Mouse (Mus musculus): ENCODE measurements around the gene Gna13.
"Not testable (repeated sequence)": the region's sequence is repeated elsewhere in the genome, so short reads cannot be mapped to it uniquely, and the experiment has no call there.

The Gna13 gene

DNA sequence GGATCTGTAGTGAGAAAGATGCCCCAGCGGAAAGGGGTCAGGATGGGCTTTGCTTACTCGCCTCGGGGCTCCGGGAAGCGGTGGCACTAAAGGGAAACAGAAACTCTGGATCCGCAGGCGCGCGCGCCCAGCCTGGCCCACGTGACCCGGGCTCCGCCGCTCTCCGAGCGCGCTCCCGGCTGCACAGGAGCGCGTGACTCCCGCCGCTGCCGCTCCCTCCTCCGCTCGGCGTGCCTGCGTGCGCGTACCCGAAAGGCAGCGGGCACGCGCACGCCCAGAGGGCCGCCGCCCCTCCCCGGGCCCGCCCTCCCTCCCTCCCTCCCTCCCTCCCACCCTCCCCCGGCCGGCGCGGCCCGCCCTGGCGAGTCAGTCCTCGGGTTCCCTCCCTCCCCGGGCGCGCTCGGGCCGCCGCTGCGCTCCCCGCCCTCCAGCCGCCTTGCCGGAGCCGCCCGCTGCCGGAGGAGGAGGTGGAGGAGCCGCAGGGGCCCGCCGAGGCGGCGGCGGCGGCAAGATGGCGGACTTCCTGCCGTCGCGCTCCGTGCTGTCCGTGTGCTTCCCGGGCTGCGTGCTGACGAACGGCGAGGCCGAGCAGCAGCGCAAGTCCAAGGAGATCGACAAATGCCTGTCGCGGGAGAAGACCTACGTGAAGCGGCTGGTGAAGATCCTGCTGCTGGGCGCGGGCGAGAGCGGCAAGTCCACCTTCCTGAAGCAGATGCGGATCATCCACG, at the start of gene Gna13:
Gene Gna13 (plus strand): TSS at position 369 of the 728 bp plus-strand sequence.
- peak; percentile 87 for DNase-seq (ENCODE audit: low spot score)

DNA sequence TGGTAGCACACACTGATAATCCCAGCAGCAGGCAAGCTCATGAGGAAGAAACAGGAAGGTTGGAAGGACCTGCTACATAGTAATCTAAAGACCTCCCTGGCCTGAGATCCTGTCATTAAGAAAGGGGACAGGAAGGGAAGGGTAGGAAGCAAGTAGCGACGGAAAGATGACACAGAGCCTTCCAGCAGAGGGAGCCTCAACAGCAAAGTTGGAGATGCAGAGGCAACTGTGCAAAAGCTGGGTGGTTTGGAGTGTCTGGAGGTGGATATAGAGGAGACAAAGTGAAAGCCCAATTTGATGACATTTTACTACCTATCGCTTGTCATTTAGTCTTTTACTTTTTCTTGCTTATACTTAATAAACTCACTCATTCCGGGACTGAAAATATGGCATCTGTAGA, 45.7 kb upstream of the Gna13 start:
- DNase-seq (ENCODE audit: low spot score) = no peak

DNA sequence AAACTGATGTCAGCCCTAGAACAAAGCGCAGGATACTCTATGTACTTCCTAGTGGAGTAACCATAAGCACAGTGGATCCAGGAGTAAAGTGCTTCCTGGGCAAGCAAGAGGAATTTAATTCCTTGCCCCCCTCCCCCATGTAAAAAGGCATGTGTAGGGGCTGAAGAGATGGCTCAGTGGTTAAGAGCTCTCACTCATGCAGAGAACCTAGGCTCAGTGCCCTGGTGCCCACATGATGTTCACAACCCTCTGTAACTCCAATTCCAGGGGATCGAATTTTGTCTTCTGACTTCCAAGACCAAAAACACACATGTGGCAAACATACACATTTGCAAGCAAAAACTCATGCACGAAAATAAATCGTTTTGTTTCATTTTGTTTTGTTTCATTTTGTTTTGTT, 43.2 kb upstream of the Gna13 start:
- no peak for DNase-seq (ENCODE audit: low spot score)

DNA sequence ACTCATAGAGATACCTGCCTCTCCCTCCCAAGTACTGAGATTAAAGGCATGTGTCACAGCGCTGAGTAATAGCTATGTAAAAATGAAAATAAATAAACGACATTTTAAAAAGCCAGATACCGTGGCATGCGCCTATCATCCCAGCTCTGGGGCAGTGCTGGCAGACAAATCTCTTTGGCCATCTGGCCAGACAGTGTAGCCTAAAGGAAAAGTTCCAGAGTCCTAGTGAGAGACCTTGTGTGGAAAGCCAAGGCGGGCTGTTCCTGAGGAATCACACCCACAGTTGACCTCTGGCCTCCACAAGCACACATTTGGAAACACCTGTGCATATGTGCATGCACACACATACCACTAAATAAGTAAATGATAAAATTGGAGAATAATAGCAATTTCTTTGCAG, 42.7 kb upstream of the Gna13 start:
- no peak for DNase-seq (ENCODE audit: low spot score)

DNA sequence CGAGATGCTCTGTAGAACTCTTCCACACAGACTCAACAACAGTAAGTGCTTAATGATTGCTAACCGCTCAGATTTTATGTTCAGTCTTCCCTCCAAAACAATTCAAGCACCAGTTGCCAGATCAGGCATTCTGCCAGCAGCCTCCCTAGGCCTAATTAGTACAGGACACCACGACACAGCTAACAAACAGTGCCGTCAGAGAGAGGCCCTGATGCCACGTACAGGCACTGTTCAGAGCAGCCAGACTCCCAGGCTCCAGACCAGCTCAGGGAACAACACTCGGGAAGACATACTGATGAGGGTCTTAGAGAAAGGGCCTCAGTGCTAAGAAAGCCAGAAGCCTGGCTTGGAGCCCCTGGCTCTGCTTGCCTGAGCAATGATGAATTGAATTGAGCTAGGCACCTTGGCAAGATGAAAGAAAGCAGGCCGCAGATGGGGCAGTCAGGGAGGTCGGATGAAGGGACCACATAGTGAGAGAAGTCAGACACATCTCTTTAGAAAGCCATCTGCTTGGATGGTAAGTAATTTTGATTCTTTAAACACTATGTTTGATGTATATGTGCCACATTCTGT, 42.2 kb upstream of the Gna13 start:
- DNase-seq (ENCODE audit: low spot score) = peak; percentile 38

DNA sequence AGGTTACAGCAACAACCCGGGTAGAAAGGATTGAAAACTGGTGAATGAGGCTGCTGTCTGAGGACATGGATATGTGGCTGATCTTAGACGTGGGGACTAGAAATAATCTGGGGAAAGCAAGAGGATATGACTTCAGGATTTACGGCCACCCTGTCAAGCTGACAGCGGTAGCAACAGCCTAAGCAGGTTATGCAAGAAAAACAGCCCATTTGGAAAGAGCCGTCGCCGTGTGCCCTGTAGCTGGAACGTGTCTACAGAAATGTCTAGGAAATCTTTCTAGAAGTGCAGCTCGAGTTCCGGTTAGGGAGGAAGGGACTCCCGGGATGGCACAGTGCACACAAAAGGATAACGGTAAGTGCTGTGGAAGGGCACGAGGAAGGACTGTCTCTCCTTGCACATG, 36.4 kb upstream of the Gna13 start:
- no peak for DNase-seq (ENCODE audit: low spot score)

DNA sequence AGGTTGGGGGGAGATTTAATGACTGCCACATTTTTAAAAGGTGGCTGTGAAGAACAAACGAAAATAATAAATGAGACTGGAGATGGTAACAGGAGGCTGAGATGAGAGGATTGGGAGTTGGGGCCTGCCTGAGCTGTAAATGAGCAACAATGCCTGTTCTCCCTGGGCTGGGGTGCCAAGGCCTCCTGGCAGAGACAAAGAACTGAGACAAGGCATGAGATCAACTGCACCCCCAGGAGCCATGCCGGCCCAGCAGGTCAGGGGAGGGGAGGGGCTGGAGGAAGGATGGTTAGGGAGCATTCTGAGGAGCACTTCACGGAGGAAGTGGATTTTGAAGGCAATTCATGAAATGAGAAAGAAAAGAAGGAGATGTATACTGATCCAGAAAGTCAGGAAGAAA, 35.2 kb upstream of the Gna13 start:
- DNase-seq (ENCODE audit: low spot score) = no peak

DNA sequence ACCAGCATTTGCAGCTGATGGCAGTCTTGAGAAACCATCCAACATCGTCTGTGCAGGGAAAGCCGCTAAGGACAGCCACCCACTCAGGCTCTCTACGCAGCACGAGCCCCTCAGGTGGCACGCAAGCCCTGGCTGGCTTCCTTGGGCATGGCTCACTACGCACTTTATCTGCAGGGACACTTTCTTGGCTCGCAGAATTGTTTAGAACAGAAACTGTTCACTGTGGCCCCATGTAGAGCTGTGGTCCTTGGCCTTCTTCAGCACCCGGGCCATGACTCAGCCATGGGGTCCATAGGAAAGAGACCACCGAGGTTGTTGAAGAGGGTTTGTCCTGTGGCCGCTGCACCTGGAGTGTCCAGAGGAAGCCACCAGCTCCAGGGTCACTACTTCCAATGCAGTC, 34.7 kb upstream of the Gna13 start:
- DNase-seq (ENCODE audit: low spot score) = no peak

DNA sequence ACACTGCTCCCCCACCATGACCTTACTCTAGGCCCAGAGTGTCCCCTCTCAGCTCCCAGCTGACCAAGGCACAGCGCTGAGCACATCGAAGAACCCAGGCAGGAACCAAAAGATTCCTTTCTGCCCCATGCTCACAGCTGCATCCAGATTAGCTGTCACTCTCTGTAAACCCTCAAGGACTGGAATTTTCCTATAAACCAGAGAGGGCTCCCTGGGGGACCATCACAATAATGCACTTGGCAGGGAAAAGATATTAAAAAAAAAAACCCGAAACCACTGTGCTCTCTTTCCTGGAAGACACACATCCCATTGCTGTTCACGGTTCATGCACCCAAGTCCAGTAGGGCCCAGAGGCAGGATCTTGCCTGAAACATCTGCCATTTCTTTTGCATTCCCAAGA, 33.3 kb upstream of the Gna13 start:
- DNase-seq (ENCODE audit: low spot score) = no peak

DNA sequence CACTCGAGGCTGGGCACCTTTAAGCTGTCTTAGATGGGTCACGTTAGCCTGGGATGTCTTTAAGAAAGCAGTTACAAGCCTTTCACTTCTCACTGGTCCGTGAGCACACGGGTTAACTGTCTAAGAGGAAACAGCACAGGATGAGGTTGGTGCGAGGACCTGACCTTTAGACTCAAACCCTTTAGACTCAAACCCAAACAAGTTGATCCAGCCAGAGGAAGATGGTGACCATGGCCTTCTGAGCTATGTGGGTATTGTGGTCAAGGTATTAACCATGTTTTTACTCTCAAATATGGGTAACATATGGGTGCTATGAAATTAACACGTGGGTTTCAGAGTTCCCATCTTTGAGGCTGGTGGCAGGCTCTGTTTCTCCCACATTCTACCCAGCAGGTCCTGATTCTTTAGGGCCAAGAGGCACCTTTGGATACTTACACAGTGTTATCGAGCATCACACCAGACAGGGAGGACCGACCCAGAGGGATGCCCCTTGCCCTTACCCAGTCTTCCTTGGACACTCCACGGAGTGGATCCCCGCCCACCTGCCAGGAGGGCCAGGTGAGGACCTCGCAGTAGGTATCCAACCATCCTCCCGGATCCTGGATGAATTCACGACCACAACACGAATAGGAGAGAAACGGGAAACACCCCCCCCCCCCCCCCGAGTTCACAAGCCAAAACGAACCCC, 31.8 kb upstream of the Gna13 start:
- no peak for DNase-seq (ENCODE audit: low spot score)

DNA sequence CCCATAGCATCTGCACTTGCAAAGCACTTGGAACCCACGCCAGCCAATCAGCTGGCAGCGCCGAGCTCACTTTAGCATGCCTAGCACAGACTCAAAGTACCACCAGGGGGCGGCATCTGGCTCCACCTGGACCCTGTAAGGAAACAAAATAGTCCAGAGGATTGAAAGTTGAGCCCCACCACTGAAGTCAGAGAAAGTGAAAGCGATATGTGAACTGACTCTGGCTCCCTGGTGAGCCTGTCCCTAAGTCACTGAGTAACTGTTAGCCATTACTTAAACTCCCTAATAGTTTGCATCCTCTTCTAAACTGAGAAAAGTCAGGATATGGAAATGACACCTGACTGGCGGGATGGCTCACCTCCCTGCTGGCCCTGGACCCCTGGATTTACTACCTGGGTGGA, 31.2 kb upstream of the Gna13 start:
- peak; percentile 85 for DNase-seq (ENCODE audit: low spot score)

DNA sequence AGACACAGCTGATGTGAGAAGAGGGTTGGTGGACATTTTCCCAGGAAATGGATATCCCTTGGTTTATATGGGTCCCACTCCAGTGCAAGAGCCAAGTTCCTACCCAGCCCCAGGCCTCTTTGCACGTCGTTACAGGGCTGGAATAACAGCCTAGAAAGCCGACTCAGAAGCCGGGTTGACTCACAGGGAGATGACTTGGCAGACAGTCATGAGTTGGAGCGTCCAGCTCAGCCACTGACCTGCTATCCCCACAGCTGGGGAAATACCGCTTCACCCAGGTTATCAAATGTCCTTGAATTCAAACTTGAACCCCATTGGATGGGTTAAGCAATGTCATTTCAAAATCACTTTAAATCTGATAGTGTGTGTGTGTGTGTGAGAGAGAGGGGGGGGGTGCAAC, 29.9 kb upstream of the Gna13 start:
- no peak for DNase-seq (ENCODE audit: low spot score)

DNA sequence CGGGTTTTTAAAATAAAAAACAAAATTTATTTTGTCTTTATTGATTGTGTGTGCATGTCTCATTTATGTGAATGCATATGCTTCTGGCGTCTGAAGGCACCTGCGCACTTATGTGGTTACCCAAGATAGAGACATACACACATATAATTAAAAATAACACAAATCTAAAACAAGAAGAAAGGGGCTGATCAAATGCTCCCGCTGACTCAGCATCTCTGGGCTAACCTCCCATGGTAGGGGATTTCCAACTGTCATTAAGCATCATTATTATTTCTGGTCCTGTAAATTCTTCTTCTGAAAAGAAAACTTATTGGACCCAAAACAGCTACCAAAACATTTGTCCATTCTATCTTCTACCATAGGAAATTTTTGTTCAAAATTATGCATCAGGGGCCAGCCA, 27.9 kb upstream of the Gna13 start:
- DNase-seq (ENCODE audit: low spot score) = no peak

DNA sequence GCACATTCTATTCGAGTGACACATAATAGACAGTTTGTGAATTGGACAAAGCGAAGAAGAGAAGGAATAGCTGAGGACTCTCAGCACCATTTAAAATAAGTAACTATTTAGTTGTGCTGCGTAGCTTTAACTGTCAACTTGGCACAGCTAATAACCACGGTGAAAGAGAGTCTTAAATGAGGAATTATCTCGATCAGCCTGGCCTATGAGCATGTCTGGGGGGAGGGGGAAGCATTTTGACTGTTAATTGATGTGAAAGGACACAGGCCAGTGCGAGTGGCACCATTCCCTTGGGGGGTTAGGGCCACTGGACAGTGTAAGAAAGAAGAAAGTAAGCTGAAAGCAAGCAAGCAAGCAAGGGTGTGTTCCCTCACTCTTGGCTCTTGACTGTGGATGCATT, 26.7 kb upstream of the Gna13 start:
- no peak for DNase-seq (ENCODE audit: low spot score)

DNA sequence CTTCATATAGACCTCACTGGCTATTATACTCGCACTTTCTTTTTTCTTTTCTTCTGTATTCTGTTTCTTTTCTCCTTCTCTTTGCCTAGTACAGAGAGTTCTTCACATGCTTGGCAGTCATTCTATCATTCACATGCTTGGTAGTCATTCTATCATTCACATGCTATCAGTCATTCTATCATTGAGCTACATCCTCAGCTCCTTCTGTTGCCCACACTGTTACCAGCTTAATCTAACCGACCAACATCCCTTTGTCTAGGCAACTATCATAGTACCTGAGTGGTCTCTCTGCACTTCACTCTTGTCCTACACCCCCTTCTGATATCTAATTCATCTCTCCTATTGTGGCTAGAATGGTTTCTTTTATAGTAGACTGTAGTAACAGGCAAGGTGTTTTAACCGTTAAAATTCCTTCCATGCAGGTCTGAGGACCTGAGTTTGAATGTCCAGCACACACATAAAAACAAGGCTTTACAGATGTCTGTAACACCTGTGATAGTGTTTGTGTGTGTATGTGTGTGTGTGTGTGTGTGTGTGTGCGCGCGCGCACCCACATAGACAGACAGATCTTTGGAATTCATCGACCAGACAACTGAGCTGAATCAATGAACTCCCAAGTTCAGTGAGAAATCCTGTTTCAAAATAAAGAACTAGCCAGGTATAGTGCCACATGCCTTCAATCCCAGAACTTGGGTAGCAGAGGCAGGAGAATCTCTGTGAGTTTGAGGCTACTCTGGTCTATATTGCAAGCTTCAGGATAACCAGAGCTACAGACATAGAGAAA, 23.3 kb upstream of the Gna13 start:
- no peak for DNase-seq (ENCODE audit: low spot score)

DNA sequence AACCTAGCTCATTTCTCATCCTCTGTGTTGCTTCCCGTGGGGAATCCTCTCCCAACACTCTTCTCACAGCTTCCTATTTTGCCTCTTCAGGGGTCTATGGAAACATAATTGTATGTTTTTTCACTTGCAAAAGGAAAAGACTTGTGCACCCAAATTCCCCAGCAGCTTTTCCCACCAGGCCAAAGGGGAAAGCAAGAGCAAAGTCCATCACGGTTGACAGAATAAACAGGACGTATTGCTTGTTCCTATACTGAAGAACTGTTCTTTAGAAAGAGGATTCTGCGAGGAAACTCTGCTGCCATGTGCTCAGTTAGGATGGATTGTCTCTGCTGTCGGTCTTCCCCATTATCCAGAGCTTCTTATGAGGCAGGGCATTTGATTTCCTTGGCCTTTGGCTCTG, 22.1 kb upstream of the Gna13 start:
- DNase-seq (ENCODE audit: low spot score) = no peak

DNA sequence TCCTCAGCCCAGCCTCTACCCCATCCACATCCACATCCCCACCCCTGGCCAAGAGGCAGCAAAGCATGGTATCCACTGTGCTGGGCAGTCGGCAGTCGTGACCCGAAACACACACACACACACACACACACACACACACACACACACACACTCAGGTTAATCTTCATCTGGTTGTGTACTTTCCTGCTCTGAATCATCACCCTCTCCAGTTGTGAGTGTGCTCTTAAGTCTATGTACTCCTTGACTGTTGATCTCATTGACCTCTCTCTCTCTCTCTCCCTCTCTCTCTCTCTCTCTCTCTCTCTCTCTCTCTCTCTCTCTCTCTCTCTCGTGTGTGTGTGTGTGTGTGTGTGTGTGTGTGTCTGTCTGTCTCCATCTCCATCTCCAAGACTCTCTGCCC, 20.0 kb upstream of the Gna13 start:
- not testable (repeated sequence) for DNase-seq (ENCODE audit: low spot score)

DNA sequence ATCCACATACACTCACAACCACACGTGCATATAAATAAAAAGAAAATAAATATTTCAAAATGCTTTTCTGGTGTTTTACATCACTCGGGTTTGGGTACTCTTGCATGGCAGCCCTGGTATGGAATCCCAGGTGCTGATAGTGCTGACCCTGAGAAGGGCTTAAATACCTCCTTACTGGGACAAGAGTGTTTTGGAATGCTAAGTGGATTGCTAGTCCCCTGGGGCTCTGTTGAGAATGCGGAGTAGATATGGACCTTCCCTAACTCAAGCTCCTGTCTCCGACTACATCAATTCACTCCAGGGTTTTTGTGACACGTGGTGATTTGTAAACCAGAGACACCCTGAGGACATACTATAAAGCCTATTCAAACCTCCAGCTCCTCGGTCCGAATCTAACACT, 19.1 kb upstream of the Gna13 start:
- no peak for DNase-seq (ENCODE audit: low spot score)

DNA sequence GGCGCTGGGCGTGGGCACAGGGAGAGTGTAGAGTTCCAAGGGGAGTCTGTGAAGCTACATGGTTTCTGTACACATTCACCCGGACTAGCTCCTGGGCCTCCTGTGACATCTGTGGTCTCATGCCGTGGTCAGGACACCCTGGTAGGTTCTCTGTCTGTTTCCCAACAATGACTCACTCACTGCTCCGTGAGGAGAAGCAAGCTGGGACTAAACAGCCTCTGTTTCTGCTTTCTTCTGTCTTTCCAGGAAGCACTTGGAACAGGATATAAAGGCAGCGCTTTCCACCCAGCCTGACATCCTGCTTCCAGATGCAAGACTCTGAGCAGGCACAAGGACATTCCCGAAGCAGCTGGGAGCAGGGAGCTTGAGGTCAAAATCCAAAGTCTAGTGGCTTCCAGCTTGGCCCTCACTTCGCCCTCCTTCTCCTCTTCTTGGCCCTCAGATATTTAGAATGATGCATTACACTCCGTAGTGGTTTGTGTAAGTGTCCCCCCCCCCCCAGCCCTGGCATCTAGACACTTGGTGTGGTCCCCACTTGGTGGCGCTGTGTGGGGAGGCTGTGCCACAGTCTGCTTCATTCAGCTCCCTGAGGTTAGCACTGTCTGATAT, 18.5 kb upstream of the Gna13 start:
- DNase-seq (ENCODE audit: low spot score) = no peak

DNA sequence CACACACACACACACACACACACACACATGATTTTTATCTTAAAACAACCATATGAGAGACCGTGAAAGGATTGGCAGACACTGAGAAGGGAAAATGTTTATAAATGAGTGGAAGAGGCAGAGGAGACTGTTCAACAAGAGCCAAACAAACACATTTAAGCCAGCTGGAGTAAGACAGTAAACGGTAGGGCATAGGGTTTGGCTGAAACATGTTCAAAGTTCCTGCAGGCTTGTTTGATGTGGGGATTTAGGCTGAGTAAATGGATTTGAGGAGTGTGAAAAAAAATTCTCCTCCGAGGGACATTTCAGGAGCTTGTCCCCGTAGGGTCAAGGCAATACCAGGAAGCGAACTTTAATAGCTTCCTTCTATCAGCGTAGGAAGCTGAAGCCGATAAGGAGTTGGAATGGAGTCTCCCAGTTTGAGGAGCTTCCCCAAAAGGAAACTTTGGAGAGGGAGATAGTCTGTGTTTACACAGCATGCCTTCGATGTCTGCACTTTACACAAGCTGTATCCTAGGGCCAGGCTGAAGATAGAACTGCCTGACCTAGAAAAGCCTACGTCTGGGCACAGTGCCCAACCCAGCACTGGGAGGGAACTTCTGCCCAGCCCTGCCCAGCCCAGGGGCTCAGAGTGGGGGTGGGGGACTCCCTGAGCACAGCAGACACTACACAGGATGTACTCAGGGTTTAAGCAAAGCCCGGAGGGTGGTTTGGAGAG, 15.2 kb upstream of the Gna13 start:
- DNase-seq (ENCODE audit: low spot score) = peak; percentile 94

DNA sequence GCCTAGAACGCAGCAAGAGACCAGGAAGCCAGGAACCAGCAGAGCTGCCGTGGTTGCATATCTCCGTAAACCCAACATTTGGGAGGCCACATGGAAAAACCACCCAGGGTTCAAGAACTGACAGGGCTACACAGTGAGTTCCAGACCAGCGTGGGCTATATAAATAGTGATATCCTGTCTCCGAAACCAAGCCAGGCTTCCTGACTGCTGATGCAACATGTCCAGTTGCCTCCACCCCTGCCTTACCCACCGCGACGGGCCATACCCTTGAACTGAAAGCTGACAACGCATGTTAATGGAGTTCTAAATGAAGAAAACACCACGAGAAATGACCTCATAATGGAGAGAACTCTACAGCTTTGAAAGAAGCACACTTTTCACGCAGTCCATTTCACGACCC, 14.2 kb upstream of the Gna13 start:
- no peak for DNase-seq (ENCODE audit: low spot score)
